Mouse (Mus musculus) hindbrain, embryonic 16.5 days (tissue): ENCODE data around the gene Tas1r3. TPM values are rescaled to one million over a fixed set of nuclear protein-coding genes. Genes with fewer than 3 reads are reported as not detected.
A peak's percentile ranks its signal among the peaks of the same experiment; 100 is the strongest.

Experiments
- ATAC-seq: fragments of 200-750 bp; cut with Nextera tagmentation; 2 replicates; pipeline ENCODE4 v1.8.0; 2017; ENCODE audit warnings: moderate TSS enrichment, moderate library complexity
- H3K27ac ChIP-seq: fragments of 300-500 bp; sonication (generic); 2 replicates; pipeline ENCODE4 v1.5.1; 2014; ENCODE audit warnings: low read depth, mild to moderate bottlenecking, control low read depth, low read length, moderate library complexity
- H3K27me3 ChIP-seq: fragments of 300-500 bp; sonication (generic); replicated peaks from 2 replicates; pipeline ENCODE4 v1.6.1; 2014; ENCODE audit warnings: low read length; ENCODE audit not compliant: control insufficient read depth, insufficient read depth
- H3K36me3 ChIP-seq: fragments of 300-500 bp; sonication (generic); 2 replicates; pipeline ENCODE4 v1.6.1; 2014; ENCODE audit warnings: mild to moderate bottlenecking, low read length, moderate library complexity, mixed read lengths; ENCODE audit not compliant: control insufficient read depth, insufficient read depth
- H3K4me1 ChIP-seq: fragments of 300-500 bp; sonication (generic); 2 replicates; pipeline ENCODE4 v1.6.1; 2014; ENCODE audit warnings: low read depth, low read length; ENCODE audit not compliant: control insufficient read depth, insufficient read depth
- H3K4me2 ChIP-seq: fragments of 300-500 bp; sonication (generic); 2 replicates; pipeline ENCODE4 v1.6.1; 2014; ENCODE audit warnings: mild to moderate bottlenecking, low read length, control low read depth, moderate library complexity
- H3K4me3 ChIP-seq: fragments of 300-500 bp; sonication (generic); 2 replicates; pipeline ENCODE4 v1.5.1; 2014; ENCODE audit warnings: mild to moderate bottlenecking, low read length, control low read depth, moderate library complexity
- H3K9ac ChIP-seq: fragments of 300-500 bp; sonication (generic); 2 replicates; pipeline ENCODE4 v1.6.1; 2014; ENCODE audit warnings: low read depth, mild to moderate bottlenecking, control low read depth, low read length, moderate library complexity
- H3K9me3 ChIP-seq: fragments of 300-500 bp; sonication (generic); 2 replicates; pipeline ENCODE4 v1.6.1; 2014; ENCODE audit warnings: mild to moderate bottlenecking, low read length, moderate library complexity; ENCODE audit not compliant: control insufficient read depth
- WGBS: fragments of 180-500 bp; shearing (Covaris S2); extraction: QIAGEN DNeasy Blood & Tissue Kit; methylation state at CpG from one replicate; pipeline ENCODE4 v1.1.7; 2014; 5-methylcytosine and 5-hydroxymethylcytosine counted together
- polyA plus RNA-seq: library from polyadenylated mRNA; unstranded; fragments of >200 nt; fragmentation: Nextera tagmentation; extraction: Ambion mirVana; gene quantifications from 2 replicates; pipeline ENCODE4 v1.2.1, GENCODE M21; 2015

The Tas1r3 gene
- polyA plus RNA-seq, 1 experiment from 2014 or later: 0.29 TPM

GRCm38 (mm10) chr4:155831205-155831766 lies 31.9 kb downstream of the Tas1r3 start, which contains the start of gene Aurkaip1:
Gene Aurkaip1 (plus strand): TSS chr4:155831272.
- H3K9ac ChIP-seq: peak within 1 kb of the TSS; percentile 79
- no peaks in the 10 kb centered on the region for H3K27me3 ChIP-seq
- WGBS: 0% methylated on average over 49 of the region's 49 CpGs
- peaks cover 3% of the 10 kb centered on the region for H3K36me3 ChIP-seq
- peaks cover 26% of the 10 kb centered on the region for H3K4me1 ChIP-seq
- H3K9me3 ChIP-seq: no peaks in the 10 kb centered on the region
- H3K27ac ChIP-seq: peak within 1 kb of the TSS; percentile 90
- peak within 1 kb of the TSS; percentile 57 for H3K4me3 ChIP-seq
- peak within 1 kb of the TSS; percentile 97 for H3K4me2 ChIP-seq
- peak; percentile 95 for ATAC-seq

- H3K9ac ChIP-seq: no peak overlapping the region
- WGBS: 56% methylated on average over 8 of the region's 8 CpGs
- peak overlapping the region; percentile 90; the same call in 1 of the 2 replicates for H3K27ac ChIP-seq
- H3K36me3 ChIP-seq: peaks cover 3% of the 10 kb centered on the region
- H3K4me3 ChIP-seq: peak overlapping the region; percentile 57
- peaks cover 26% of the 10 kb centered on the region for H3K4me1 ChIP-seq
- H3K4me2 ChIP-seq: peak overlapping the region; percentile 97
- no peak for ATAC-seq
- H3K27me3 ChIP-seq: no peaks in the 10 kb centered on the region
- H3K9me3 ChIP-seq: no peaks in the 10 kb centered on the region
Measured at GRCm38 (mm10) chr4:155830596-155830995, 32.6 kb downstream of the Tas1r3 start.

GRCm38 (mm10) chr4:155829866-155830265 lies 33.3 kb downstream of the Tas1r3 start:
- H3K4me1 ChIP-seq: peaks cover 26% of the 10 kb centered on the region
- no peaks in the 10 kb centered on the region for H3K27me3 ChIP-seq
- no peak overlapping the region for H3K4me2 ChIP-seq
- no peak for ATAC-seq
- H3K36me3 ChIP-seq: peaks cover 8% of the 10 kb centered on the region
- no peak overlapping the region for H3K9ac ChIP-seq
- no peak overlapping the region for H3K27ac ChIP-seq
- no peaks in the 10 kb centered on the region for H3K9me3 ChIP-seq
- H3K4me3 ChIP-seq: no peak overlapping the region
- 97% methylated on average over 4 of the region's 4 CpGs for WGBS

GRCm38 (mm10) chr4:155823443-155823842 lies 39.7 kb downstream of the Tas1r3 start:
- Histone ChIP-seq H3K4me2 (no peak overlapping the region), H3K4me3 (no peak overlapping the region), H3K27me3 (no peaks in the 10 kb centered on the region), H3K36me3 (peaks cover 59% of the 10 kb centered on the region), H3K9ac (no peak overlapping the region), H3K9me3 (no peaks in the 10 kb centered on the region), H3K4me1 (no peaks in the 10 kb centered on the region), H3K27ac (no peak overlapping the region)
- ATAC-seq: no peak
- 96% methylated on average over 16 of the region's 16 CpGs for WGBS

- no peak overlapping the region for H3K4me3 ChIP-seq
- no peaks in the 10 kb centered on the region for H3K4me1 ChIP-seq
- 76% methylated on average over 7 of the region's 7 CpGs for WGBS
- H3K27me3 ChIP-seq: no peaks in the 10 kb centered on the region
- H3K4me2 ChIP-seq: no peak overlapping the region
- no peaks in the 10 kb centered on the region for H3K9me3 ChIP-seq
- peaks cover 70% of the 10 kb centered on the region for H3K36me3 ChIP-seq
- no peak overlapping the region for H3K9ac ChIP-seq
- no peak overlapping the region for H3K27ac ChIP-seq
- ATAC-seq: no peak
Measured at GRCm38 (mm10) chr4:155821025-155821424, 42.1 kb downstream of the Tas1r3 start.

GRCm38 (mm10) chr4:155817533-155817932 lies 45.6 kb downstream of the Tas1r3 start:
- H3K36me3 ChIP-seq: peaks cover 59% of the 10 kb centered on the region
- H3K4me1 ChIP-seq: peaks cover 13% of the 10 kb centered on the region
- H3K4me2 ChIP-seq: no peak overlapping the region
- WGBS: 75% methylated on average over 4 of the region's 4 CpGs
- no peak for ATAC-seq
- no peak overlapping the region for H3K27ac ChIP-seq
- H3K4me3 ChIP-seq: no peak overlapping the region
- no peaks in the 10 kb centered on the region for H3K9me3 ChIP-seq
- H3K27me3 ChIP-seq: no peaks in the 10 kb centered on the region
- no peak overlapping the region for H3K9ac ChIP-seq

- Histone ChIP-seq H3K27ac (peak overlapping the region; percentile 91), H3K4me2 (peak overlapping the region; percentile 87), H3K4me3 (peak overlapping the region; percentile 96), H3K36me3 (peaks cover 47% of the 10 kb centered on the region), H3K27me3 (no peaks in the 10 kb centered on the region), H3K9me3 (no peaks in the 10 kb centered on the region), H3K9ac (peak overlapping the region; percentile 98), H3K4me1 (peaks cover 19% of the 10 kb centered on the region)
- WGBS: under 1% methylated on average over 37 of the region's 49 CpGs
- ATAC-seq: peak; percentile 56
Measured at GRCm38 (mm10) chr4:155812665-155813181, 50.4 kb downstream of the Tas1r3 start.

- H3K4me2 ChIP-seq: peak within 1 kb of the TSS; percentile 87
- under 1% methylated on average over 56 of the region's 60 CpGs for WGBS
Measured at GRCm38 (mm10) chr4:155811929-155812664, 51.1 kb downstream of the Tas1r3 start, which contains the start of gene Ccnl2. Gene Ccnl2 (plus strand): TSS chr4:155812489.

More at GRCm38 (mm10) chr4:155811929-155812664, 51.1 kb downstream of the Tas1r3 start, which contains the start of gene Ccnl2:
- peak; percentile 99 for ATAC-seq
- Histone ChIP-seq H3K36me3 (peaks cover 45% of the 10 kb centered on the region), H3K27me3 (no peaks in the 10 kb centered on the region), H3K4me1 (peaks cover 19% of the 10 kb centered on the region), H3K27ac (peak within 1 kb of the TSS; percentile 91), H3K4me3 (peak within 1 kb of the TSS; percentile 96), H3K9ac (peak within 1 kb of the TSS; percentile 98), H3K9me3 (no peaks in the 10 kb centered on the region)
